Mouse (Mus musculus): ENCODE data around the gene Hbs1l.

Hbs1l gene

DNA sequence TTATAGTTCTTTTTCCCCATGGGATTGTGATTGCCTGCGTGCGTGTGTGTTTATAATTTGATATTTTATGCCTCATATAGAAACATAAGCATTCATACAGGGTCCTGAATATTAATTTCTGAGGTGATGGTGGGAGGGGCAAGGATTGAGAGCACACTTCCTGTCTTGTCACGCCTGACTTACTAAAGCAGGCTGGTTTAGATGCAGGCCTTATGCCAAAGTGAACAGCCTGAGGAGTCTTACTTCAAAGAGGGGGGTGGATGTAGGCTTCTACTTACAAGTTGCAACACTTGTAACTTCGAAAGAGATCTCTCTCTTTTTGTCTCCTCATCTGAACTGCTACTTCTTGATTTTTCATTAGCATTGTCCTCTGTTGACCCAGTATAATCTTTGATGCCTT, 18.0 kb downstream of the Hbs1l start:
- DNase-seq, result no peak

DNA sequence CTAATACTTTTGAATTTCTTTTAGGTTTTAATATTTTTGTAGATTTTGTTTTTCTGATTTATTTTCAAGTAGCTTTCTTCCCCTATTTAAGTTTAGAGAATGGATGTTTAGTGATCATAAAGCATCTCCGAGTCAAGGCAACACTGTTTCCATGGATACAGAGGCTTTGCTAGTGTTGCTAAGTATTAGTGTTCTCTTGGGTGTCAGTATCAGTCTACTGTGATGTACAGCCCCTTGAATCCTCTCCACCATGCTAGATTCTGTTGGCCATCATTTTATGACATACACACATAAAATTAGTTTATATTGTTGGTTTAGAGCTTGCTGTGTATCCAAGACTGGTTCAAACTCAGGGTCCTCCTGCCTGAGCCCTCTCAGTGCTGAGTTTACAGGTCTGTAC, 20.3 kb downstream of the Hbs1l start:
- no peak for DNase-seq

DNA sequence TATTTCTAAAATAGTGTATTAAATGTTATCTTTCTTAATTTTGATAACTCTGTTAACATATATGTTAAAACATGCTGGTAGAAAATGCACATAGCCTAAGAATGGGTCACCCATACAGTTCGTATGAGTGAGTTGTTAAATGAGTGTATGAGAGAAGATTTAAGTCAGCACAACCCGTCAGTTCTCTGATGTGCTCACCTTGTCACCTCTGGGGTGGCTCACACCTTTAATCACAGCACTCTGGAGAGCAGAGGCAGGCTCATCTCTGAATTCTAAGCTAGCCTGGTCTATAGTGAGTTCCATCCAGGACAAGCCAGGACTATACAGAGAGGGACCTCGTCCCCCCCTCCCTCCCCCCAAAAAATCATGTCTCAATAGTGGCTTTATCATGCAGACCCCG, 22.5 kb downstream of the Hbs1l start:
- DNase-seq, result no peak

DNA sequence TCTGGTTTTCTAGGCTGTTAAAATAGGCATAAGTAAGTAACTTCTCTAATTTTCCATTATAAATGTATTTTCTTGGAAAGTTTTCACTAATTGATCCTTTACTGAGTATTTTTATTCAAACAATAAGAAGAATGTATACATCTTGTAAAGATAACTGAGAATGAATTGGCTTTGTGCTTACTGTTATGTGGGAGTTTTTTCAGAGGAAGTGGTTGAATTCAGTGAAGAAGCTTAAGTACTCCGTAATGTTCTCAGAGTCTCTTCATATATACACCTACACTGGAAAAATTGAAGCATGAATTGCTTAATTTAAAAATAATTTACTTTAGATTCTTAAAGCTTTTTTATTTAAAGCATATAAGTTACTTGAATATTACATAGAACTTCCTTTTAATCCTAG, 23.2 kb downstream of the Hbs1l start:
- no peak for DNase-seq

DNA sequence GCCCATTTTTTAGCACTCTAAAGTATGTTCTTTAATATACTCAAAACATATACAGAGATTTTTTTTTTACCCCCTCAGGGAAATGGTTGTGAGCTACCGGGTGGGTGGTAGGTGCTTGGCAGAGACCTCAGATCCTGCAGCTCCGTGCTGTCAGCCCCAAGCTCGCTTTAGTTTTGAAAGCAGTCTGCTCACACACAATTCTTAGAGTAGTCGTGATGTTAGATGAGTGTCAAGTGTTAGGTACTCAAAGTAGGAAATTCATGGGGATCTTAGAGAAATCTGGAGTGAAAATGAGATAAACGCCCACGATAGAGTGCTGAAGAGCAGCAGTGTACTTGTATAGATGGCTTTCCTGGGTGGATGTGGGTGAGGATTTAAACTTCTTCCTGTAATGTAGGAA, 24.8 kb downstream of the Hbs1l start:
- peak; percentile 64 for DNase-seq

DNA sequence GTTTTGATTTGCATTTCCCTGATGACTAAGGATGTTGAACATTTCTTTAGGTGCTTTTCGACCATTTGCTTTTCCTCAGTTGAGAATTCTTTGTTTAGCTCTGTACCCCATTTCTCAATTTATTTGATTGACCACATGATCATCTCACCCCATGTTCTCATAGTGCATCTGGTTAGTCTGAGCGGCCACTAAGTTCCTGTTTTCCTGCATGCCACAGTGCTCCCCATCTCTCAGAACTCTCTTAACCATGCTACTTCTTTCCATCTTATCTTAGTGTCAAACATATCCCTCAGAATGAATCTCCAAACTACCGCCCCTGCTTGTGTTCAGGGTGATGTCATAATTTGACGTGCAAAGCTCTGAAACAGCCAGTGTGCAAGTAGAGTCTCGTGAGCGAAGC, 30.6 kb downstream of the Hbs1l start:
- DNase-seq, result no peak

DNA sequence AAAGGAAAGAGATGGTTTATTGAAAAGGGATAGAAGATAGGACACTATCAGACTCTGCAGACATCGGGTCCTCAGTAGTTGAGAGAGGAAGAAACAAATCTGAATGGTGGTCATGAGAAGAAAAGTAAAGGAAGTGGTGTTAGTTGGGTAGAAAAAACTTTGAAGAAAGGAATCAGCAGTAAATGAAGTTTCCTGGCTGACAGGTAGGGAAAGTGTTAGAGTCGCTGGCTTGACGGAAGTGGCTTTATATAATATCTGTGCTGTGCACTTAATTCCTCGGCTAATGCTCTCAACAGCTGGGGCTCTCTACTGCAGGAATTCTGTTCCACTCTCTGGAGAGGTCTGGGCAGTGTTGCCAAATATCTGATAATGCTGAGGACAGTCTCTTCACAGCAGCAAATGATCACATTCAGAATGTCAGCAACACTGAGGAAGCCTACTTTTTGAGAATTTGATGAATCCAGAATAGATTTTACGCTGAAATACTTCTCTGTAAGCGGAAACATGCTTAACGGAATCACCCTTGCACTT, 31.9 kb downstream of the Hbs1l start:
- no peak for DNase-seq

DNA sequence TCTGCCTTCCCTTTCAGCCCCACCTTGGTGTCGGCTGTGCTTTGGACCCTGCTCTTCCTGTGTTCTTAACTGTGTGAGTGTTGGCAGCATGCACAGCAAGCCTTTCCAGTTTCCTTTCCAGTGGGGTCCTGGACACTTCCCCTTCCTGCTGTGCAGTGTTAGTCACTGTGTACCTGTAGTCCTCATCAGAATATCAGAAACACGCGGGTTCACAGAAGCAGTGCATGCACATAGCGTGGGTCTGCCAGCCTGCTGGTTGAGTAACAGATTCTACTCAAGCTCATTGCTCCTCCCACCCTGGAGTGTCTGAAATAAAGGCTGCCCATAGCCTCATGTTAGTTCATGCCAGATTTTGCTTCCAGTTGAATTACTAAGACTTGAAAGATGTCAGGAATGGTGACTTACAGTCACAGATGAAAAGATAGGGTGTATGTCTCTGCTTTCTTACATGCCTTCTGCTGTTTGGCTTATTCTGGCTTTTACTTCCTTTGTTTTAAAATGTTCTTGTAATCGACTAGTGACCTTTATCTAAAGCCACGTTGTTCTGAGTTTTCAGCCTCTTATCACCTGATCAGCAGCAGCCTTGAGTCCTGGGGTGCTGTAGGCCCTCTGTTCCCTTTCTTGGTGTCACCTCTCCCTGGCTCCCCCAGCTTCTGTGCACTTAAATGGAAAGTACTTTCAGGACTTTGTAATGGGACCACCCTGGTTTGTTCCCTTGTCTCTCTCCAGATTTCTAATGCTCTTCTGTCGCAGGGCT, 38.7 kb downstream of the Hbs1l start:
- DNase-seq, result no peak

DNA sequence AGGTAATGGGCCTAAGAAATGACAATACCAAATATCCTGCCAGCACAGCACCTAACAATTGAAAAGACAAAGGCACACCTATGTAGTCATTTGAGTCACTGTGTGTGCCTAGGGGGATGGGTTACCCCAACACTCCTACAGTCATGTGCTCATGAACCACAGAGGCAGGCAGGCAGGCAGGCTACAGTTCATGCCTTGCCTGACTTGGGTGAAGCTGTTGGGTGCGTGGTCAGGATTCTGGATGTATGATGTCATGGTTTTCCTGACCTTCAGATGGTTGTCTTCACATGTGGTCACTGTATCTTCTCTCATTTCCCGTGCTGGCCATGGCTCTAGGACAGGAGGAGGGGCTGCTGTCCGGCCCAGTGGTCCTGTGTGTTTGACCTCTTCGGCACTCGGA, 39.8 kb downstream of the Hbs1l start:
- no peak for DNase-seq

DNA sequence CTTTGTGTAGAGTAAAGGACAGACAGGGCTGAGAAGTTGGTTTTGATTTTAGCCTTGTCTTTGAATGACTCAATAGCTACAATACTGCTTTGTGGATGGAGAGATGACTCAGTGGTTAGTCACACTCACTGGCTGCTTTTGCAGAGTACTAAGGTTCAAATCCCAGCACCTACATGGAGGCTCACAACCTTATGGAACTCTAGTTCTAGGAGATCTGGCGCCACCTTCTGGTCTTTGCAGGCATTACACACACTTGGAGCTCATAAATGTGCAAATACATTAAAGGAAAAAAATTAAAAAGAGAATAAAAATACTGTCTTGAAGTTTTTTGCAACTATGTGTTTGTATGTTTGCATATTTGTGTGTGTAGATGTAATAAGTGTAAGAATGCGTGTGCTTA, 41.4 kb downstream of the Hbs1l start:
- DNase-seq, result no peak

DNA sequence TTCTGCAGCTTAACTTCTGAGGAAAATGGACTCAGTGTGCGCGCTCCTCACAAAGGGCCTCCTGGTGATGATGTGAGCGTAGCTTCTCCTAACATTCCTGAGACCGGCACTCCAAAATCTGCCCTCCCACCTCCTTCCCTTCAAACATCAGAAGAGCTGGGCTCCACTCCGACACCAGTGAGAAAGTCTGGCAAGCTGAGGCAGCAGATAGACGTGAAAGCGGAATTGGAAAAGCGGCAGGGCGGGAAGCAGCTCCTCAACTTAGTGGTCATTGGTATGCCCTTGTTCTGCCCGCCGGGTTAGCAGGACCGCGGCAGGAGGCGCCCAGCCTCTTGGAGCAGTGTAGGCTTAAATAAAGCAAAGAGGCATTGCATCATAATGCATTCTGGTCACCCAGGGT, 45.9 kb downstream of the Hbs1l start:
- DNase-seq, result no peak

DNA sequence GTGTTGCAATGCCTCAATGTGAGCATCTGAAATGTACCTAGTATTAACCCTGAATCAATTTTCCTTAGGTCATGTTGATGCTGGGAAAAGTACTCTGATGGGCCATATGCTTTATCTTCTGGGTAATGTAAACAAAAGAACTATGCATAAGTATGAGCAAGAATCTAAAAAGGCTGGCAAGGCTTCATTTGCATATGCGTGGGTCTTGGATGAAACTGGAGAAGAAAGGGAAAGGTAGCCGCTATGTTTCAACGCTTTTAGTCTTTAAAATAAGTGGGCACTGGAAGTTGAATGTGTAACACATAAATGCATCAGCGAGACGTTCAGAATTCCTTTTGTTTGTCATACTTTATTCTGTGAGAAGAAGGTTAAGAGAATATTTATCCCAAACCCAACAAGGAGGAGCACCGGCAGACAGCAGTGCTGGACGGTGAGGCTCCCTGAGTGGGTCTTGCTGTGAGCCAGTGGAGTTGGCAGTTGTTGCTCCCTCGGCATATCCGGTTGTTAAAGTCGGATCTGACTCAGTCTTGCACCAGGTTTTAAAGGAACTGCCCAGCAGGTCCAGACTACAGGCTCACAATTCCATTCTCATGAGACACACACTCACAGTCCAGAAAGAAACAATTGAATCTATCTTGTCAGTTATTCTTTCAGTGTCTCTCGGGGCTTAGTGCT, 46.7 kb downstream of the Hbs1l start:
- DNase-seq, result peak; percentile 42

DNA sequence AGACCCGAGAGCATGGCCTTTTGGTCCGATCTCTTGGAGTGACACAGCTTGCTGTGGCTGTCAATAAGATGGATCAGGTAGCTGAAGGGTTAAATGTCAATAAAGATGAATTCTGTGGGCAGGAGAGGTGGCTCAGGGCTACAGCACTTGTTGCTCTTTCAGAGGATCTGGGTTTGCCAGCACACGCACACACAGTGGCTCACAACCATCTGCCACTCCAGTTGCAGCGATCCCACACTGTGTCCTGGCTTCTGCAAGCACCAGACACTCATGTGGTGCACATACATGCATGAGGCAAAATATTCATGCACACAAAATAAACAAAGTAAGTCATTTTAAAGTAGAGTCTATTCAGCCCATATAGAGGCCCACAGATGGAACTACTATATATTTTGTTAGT, 51.6 kb downstream of the Hbs1l start:
- DNase-seq, result no peak

DNA sequence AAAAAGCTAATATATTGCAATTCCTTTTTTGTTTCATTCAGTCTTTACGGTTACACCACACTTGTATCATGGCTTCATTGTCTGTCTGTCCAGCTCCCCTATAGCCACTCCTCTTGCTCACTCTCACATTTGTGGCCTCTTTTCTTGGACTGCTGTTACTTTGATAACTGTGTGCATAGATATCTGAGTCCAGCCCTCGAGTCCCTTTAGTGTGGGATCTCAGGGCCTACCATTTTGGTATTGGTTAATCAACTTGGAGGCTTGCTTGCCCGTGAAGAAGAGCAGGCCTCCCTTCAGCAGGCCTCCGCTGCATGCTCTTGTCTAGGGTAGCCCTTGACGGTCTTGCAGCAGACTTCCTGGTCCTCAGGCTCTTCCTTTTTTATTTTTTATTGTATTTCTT, 53.7 kb downstream of the Hbs1l start:
- no peak for DNase-seq

DNA sequence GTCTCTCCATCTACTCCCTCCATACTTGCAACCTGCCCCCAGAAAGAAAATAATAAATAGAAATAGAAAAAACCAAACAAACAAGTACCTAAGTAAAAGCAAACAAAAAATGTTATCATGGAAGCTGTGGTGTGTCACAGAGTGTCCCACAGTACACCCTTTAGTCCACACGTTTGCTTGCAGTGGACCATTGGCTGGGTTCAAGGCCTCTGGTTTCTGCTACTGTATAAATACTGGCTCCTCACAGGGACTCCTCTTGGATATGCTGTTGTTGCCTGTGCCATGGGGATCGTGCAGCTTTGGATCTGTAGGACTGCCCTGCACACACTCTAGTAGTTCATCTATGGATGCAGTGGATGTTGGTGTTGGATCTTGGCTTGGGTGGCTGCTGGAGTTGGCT, 54.2 kb downstream of the Hbs1l start:
- no peak for DNase-seq

DNA sequence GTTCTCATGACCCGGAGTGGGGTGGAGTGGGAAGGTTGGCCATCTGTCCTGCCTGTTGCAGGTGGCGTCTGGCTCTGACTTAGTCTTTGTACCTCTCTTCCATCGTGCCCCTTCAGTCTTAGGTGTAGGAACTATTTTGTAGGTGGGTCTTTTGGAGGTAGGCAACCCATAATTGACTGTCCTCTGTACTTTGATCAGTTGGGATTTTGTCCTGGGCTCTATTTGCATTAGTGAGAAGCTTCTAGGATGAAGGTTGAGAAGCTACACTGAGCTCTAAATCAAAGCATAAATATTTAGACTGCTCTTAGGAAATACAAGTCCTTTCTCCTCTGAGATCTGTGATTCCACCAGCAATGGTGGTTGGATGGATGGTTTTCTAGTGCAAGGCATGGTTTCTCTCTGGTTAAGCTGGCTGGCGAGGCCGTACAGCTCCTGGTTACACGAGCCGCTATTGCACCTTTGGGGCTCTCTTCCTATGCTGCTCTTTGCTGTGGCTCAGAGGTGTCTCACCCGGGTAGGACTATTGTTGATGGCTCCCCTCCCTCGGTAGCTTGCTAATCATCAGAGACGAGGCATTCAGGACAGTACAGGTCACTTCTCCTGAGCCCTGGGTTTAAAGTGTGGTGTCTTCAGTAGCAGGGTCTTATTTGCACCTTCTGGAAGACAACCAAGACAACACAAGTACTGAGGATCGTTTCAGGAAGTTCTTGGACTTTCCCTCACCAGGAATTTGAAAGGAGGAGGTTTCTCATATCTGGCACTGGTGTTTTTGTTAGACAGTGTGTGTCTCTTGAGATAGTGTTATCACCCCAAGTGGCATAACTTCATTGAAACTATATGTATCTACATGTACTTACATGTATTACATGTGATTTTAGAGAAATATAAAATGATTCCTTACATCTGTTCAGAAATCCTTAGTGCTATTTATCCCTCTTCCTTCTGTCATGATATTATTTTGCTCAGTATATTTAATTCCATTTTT, 55.0 kb downstream of the Hbs1l start:
- no peak for DNase-seq

DNA sequence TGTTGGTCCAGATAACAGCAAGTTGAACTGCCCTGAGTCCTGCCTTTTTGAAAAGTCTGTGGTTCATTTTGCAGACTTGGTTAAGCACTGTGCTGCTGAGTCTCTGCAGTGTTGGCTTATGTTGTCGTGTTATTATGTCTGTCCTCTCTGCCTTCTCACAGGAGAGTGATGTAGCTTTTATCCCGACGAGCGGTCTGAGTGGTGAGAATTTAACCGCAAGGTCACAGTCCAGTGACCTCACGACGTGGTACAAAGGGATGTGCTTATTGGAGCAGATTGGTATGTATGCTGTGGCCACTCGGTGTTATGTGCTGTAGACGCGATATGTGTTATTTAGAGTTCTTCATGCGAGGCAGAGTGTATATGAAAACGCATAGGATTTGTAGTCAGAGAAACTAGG, 56.0 kb downstream of the Hbs1l start:
- DNase-seq, result no peak

DNA sequence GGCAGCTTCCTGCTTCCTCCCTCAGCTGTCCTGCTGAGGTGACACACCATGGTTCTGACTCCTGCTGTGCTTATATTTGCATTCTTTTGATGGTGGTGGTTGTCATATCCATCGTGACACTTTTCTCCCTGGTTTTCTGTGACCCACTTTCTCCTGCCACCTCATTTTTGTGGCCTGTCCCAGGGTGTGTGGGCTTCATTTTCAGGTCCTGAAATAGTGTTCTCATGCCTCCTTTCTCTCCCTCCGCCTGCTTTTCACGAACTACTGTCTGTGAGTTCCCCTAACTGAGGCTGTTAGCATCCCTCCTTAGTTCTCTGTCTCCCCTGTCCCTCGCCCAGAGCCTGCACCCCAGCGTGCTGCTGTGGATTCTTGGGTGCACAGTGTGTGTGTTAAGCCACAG, 58.1 kb downstream of the Hbs1l start:
- DNase-seq, result peak; percentile 39

DNA sequence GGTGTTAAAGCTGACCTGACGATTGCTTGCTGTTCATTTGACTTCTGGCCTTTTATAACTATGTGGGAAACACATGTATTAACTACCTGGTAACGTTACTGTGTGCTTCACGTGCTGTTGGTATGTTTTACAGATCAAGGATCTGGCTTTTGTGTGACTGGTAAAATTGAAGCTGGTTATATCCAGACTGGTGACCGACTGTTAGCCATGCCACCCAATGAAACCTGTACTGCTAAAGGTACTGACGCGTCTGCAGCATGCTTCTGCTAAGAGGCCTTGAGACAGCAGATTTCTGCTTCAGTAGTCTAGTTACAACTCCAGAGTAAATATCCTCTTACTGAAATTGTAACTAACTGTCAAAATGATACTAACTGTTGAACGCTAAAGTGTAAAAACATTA, 58.7 kb downstream of the Hbs1l start:
- DNase-seq, result no peak

DNA sequence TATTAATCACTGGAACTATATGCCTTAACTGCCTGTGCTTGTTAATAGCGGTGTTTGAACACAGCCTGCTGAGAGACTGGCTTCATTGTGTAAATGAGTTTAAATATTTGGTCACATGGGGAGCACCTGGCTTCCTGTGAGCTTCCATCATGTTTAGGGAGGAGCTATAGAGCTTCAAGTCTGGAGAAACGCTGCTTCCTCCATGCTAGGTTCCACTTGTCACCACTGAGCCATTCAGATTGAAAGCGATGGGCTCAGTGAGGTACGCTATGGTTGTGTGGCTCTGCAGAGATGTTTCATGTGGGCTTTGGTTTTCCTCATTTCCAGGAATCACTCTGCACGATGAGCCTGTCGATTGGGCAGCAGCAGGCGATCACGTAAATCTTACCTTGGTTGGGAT, 62.2 kb downstream of the Hbs1l start:
- no peak for DNase-seq

DNA sequence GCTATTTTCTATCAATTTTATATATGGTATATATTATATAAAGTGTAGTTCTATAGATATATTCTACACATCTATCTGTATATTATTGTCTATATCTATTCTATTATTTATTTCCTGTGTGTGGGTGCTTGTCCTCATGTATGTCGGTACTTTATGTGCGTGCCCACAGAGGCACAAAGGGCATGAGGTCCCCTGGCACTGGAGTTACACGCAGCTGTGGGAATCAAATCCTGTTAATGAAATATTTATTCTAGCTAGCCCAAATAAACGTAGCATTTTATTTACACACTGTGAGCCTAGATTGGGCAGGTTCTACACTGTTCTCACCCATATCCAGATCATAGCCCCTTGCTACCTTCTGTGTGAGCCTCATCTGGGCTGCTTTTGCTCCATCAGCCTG, 63.3 kb downstream of the Hbs1l start:
- DNase-seq, result no peak

DNA sequence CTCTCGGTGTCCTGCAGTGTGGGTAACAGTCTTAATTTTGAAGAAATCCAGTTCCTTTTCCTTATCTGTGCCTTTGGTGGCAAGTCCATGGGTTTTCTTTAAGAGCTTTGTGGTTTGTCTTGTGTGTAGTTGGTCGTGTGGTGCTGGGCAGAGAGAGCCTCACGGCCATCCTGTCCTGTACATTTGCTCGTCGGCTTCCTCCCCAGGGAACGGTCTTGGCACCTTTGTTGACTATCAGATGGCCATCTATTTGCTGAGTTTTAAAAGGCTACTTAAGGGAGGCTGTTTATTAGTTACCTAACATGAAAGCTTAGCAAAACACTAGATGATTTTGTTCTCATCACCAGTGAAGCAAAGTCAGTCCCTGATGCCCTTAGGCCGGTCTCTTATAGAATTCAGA, 66.1 kb downstream of the Hbs1l start:
- DNase-seq, result no peak

DNA sequence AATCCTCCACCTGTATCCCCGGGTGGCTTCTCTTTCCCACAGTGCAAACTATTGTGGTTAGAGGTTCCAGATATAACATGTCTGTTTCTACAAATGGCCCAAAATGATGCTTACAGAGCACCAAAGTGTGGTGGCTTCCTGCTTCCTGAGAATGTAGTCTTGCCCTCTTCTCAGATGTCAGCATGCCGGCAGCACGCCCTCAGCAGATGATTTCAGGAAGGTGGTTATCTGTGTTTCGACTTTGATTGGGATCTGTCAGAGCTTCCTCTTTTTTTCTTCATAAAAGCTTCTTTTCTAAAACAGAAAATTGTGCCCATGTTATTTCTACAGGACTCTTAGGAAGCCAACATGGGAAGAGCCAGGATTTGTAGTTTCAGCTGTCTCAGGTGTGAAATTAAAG, 67.5 kb downstream of the Hbs1l start:
- DNase-seq, result no peak

Measured in right cerebral cortex, adult 18-20 months (tissue).